Mouse (Mus musculus): Measurements from ENCODE around the gene Kcne1.

Kcne1 gene

GRCm38 (mm10) chr16:92359229-92359628 is at the start of gene Kcne1:
Gene Kcne1, minus strand, starts transcription at chr16:92359468.
- DNase-seq (ENCODE audit: low read depth) = no peak

- no peak for DNase-seq (ENCODE audit: low read depth)
Measured at GRCm38 (mm10) chr16:92407883-92408282, 48.6 kb upstream of the Kcne1 start.

GRCm38 (mm10) chr16:92404141-92404540 is 44.9 kb upstream of the Kcne1 start:
- no peak for DNase-seq (ENCODE audit: low read depth)

DNA sequence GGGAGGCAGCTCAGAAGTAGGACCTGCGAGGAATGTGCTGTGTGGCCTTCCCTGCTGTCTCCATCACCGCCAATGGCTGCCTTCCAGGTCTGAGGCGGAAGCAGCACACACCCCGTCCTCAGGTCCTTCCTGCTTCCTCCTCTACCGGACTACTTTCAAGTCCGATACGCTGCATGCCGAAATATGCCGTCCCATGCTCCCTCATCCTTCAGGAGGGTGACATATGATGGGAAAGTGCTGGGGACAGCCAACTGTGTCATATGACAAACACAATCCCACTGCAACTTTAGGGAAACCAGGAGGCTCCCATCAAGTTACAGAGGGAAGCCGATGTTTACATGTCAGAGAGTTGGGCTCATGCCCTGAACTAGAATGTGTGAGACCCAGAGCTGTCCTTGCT is 43.8 kb upstream of the Kcne1 start:
- DNase-seq (ENCODE audit: low read depth) = no peak

DNA sequence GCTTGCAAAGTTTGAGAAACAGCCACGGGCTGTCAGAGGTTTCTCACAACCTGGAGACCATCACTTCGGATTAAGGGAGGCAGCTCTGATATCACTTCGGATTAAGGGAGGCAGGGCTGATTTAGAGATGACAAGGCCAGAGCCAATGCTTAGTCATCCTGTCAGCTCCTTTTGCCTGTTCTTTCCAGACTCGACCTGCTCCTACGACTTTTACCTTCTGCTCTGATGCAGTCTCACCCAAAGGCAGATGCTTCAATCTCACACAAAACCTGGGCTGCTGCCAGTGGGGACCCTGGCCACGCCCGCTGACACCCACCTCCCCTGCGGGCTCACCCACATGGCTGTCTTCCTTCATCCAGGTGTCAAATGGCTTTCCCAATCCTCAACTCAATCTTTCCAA is 42.9 kb upstream of the Kcne1 start:
- peak; percentile 20 for DNase-seq (ENCODE audit: low read depth)

- DNase-seq (ENCODE audit: low read depth) = no peak
Measured at GRCm38 (mm10) chr16:92401206-92401605, 41.9 kb upstream of the Kcne1 start.

DNA sequence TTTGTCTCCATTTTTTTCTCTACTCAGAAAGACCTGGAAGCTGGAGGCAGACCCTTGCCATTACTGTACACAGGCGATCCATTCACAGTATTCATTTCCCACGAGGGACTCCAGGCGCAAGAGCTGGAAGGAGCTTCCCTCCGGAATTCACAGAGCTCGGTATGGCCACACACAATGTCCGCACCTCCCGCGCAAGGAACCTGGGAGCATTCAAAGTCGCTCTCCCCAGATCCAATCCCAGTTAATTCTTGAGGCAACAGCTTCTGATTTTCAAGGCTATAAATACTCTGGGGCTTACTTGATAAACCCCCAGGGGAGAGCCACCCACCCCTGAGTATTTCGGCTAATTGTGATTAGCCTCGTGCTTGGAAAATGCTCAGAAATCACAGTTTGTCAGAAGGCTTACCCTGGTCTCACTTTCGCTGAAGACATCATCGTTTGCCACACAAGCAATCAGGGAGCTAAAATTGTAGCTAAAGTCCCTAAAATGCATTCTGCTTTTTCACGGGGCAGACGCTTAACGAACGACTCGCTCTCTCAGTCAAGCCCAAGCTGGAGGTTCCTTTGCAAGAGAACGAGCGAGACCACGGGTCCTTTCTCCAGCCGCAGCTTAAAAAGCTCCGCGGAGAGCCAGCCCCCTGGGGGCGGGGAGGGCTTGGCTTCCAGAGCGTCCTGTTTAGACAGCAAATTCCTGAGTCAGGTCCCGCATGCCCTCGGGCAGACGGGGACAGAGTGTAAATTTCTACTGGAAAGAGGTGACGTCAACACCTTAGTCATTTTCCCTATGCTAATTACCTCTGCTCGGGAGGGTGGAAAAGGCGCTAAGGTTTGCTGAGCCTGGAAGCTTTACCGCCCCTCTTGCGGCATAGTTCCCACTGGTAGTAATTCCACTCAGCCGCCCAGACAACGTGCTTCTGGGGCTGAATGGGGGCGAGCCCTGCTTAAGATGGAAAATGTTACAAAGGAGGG is 40.5 kb upstream of the Kcne1 start:
- peak; percentile 83 for DNase-seq (ENCODE audit: low read depth)

GRCm38 (mm10) chr16:92398574-92399118 is 39.4 kb upstream of the Kcne1 start:
- DNase-seq (ENCODE audit: low read depth) = peak; percentile 78

- peak; percentile 59 for DNase-seq (ENCODE audit: low read depth)
Measured at GRCm38 (mm10) chr16:92397745-92398573, 38.7 kb upstream of the Kcne1 start.

DNA sequence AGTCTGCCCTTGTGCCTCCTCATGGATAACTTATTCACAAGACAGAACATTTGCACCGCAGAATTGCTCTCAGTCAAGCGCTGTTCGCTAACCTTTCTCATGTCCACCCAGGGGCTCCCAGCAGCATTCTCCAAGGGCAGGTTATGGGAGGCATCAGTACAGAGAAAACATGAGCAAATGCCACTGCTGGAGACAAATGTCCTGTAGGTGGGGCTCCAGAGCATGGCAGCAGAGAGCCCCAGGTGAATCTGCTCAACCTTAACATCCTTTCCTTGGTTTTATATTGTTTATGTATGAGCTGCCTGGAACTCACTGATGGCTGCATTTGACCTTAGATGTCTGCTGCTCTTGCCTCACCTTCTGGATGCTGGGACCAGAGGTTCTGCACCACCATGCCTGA is 34.5 kb upstream of the Kcne1 start:
- DNase-seq (ENCODE audit: low read depth) = no peak

- DNase-seq (ENCODE audit: low read depth) = no peak
Measured at GRCm38 (mm10) chr16:92387692-92388091, 28.4 kb upstream of the Kcne1 start.

- DNase-seq (ENCODE audit: low read depth) = peak; percentile 82
Measured at GRCm38 (mm10) chr16:92385062-92385461, 25.8 kb upstream of the Kcne1 start.

DNA sequence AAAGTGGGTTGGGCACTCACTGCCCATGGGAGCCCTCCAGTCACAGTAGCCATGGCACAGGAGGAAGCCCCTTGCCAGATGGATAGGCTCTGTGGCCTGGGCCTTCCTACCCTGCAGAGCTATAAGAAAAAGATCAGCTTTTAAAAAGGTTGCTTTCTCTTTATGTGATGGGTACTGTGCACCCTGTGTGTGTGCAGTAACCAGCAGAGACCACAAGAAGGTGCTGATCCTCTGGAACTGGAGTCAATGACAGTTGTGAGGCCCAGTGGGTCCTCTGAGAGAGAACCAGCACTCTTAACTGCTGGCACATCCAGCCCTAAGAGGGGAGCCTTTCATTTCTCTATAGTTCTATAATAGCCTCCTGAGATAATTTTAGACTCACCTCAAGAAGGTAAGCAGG is 24.1 kb upstream of the Kcne1 start:
- DNase-seq (ENCODE audit: low read depth) = no peak

DNA sequence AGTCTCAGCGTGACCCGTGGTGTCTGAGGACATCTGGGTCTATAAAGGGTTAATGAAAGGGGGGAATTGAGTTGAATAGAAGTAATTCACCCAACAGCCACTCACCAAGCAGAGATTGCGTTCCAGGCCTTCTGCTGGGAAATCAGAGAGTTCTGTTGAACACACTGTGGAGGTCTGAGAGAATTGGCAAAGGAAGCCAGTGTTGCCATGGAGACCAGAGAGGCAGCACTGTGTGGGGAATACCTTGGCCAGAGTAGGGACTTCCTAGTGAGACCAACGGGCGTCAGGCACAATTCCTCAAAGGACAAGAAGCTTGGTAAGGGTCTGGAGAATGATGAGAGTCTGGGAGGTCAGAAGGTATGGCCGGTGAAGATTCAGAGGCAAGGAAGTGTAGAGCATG is 23.2 kb upstream of the Kcne1 start:
- DNase-seq (ENCODE audit: low read depth) = no peak

- no peak for DNase-seq (ENCODE audit: low read depth)
Measured at GRCm38 (mm10) chr16:92381092-92381491, 21.8 kb upstream of the Kcne1 start.

DNA sequence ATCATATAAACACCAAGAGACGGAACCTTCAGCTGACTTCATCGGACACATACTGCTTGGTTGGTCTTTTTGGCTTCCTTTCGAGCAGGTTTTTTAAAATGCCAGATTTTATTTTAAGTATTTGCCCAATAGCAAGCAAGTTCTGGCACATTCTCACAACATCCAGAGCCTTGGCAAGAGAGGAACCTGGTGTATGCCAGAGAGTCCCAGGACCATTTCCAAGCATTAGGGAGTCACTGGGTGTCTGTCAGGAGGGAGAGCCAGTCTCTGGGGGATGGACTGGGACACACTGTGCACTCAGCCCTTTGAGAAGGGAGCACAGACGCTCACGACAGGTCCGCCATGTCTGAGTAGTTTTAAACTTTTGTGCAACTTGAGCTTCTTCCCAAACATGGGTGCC is 17.7 kb upstream of the Kcne1 start:
- DNase-seq (ENCODE audit: low read depth) = no peak

GRCm38 (mm10) chr16:92371623-92372022 is 12.4 kb upstream of the Kcne1 start:
- DNase-seq (ENCODE audit: low read depth) = no peak

GRCm38 (mm10) chr16:92369260-92369659 is 10.0 kb upstream of the Kcne1 start:
- DNase-seq (ENCODE audit: low read depth) = peak; percentile 50

GRCm38 (mm10) chr16:92365477-92365876 is 6.2 kb upstream of the Kcne1 start:
- DNase-seq (ENCODE audit: low read depth) = peak; percentile 17

DNA sequence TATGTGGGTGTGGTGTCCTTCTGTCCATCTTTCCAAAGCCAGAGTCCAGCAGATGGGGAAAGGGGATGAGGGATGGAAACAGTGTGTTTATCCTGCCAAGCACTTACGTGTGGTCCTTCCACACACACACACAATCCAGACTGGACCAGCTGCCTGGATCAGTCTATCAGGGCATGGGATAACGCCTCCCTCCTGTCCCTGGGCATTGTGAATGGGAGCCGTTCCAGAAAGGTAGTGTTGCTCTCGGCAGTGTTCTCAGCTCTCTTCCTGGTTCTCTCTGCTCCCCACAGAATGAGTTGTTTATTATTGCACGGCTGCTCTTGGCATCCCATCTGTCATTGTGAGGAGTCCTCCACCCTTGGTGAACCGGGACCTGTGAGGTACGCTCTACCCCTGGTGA is 1.4 kb upstream of the Kcne1 start:
- DNase-seq (ENCODE audit: low read depth) = no peak

GRCm38 (mm10) chr16:92358734-92359133 is 534 bp downstream of the Kcne1 start:
- no peak for DNase-seq (ENCODE audit: low read depth)

GRCm38 (mm10) chr16:92357566-92357965 is 1.7 kb downstream of the Kcne1 start:
- DNase-seq (ENCODE audit: low read depth) = no peak

DNA sequence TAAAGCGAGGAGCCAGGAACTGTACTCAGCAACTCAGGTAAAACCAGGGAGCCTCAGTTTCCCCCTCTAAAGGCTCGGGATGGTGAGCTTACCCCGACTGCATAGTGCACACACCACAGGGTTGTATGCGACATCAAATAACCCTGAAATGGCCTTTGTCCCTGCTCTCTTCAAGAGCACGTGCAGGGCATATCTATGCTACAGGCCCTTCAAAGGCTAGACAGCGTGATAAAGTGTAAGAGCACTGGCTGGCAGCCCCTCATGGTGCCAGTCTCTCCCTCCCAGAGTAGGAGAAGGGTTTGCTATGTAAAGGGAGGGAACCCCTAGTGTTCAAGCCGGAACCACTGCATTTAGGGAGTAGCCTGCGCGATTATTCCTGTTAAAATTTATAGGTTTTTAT is 2.2 kb downstream of the Kcne1 start:
- DNase-seq (ENCODE audit: low read depth) = no peak
